Mouse (Mus musculus): ENCODE data around the gene Cyp2c55. TPM values are rescaled to one million over a fixed set of nuclear protein-coding genes. Genes with fewer than 3 reads are reported as not detected.

Cyp2c55 gene
- total RNA-seq (2022): under 1 TPM in 3 of 4 experiments, not detected in 1; 0.16 to 0.53 (median 0.47) TPM

- DNase-seq (ENCODE audit: low spot score in 2 of 2): no peak
These were observed at the start of gene Cyp2c55 for GRCm38 (mm10) chr19:39006715-39007114. Gene Cyp2c55, plus strand, starts transcription at chr19:39007019.

GRCm38 (mm10) chr19:38970741-38971140, 36.1 kb upstream of the Cyp2c55 start:
- DNase-seq (ENCODE audit: low spot score in 2 of 2): peak; percentile 4 to 14

- no peak for DNase-seq (ENCODE audit: low spot score in 2 of 2)
These were observed 34.2 kb upstream of the Cyp2c55 start for GRCm38 (mm10) chr19:38972581-38972980.

- peak; percentile 9 to 27 for DNase-seq (ENCODE audit: low spot score in 2 of 2)
These were observed 33.2 kb upstream of the Cyp2c55 start for GRCm38 (mm10) chr19:38973666-38974065.

- no peak for DNase-seq (ENCODE audit: low spot score in 2 of 2)
These were observed 30.6 kb upstream of the Cyp2c55 start for GRCm38 (mm10) chr19:38976269-38976668.

- peak; percentile 28 to 76 for DNase-seq (ENCODE audit: low spot score in 2 of 2)
These were observed 24.9 kb upstream of the Cyp2c55 start for GRCm38 (mm10) chr19:38981966-38982365.

- no peak for DNase-seq (ENCODE audit: low spot score in 2 of 2)
These were observed 8.6 kb upstream of the Cyp2c55 start for GRCm38 (mm10) chr19:38998248-38998647.

GRCm38 (mm10) chr19:38998676-38999075, 8.1 kb upstream of the Cyp2c55 start:
- no peak for DNase-seq (ENCODE audit: low spot score in 2 of 2)

- DNase-seq (ENCODE audit: low spot score in 2 of 2): no peak
These were observed 1.7 kb upstream of the Cyp2c55 start for GRCm38 (mm10) chr19:39005132-39005531.

GRCm38 (mm10) chr19:39057928-39058327, 51.1 kb downstream of the Cyp2c55 start:
- DNase-seq (ENCODE audit: low spot score in 2 of 2): no peak

- DNase-seq (ENCODE audit: low spot score in 2 of 2): no peak
These were observed 53.9 kb downstream of the Cyp2c55 start, which contains the start of gene Cyp2c65 for GRCm38 (mm10) chr19:39060719-39061118. Gene Cyp2c65, plus strand, starts transcription at chr19:39061015.

Small RNA genes within 50 kb of the gene (microRNA-seq; reads per million reads assigned to microRNA genes)
- gene Gm23800: 0 reads per million in 2 experiments

Other genes with a start within 250 kb of the Cyp2c55 start
- 10 to 100 TPM; 12.7 to 16.1 (median 14.5) TPM for gene Noc3l, start 187.8 kb upstream of the Cyp2c55 start, total RNA-seq (2022)
- gene Tbc1d12, start 170.4 kb upstream of the Cyp2c55 start, total RNA-seq (2022): 10 to 100 TPM; 11.7 to 12.5 (median 12.2) TPM
- gene Hells, start 76.1 kb upstream of the Cyp2c55 start, total RNA-seq (2022): 1 to 10 TPM; 1.6 to 6.0 (median 3.6) TPM
- gene Cyp2c65, start 54.0 kb downstream of the Cyp2c55 start, total RNA-seq (2022): under 1 TPM in 3 of 4 experiments, not detected in 1; 0.18 to 0.47 (median 0.34) TPM
- not detected for gene Cyp2c66, start 106.9 kb downstream of the Cyp2c55 start, total RNA-seq (2022)